Mouse (Mus musculus) urinary bladder, adult 18-20 months (tissue): ENCODE measurements around the gene Mcub.

Experiments
- DNase-seq, 2 experiments: peaks; one replicate each; pipeline ENCODE4 v3.0.0; 2022; ENCODE audit warnings: low spot score in 2 of 2, mixed read lengths in 2 of 2

Gene Mcub

GRCm38 (mm10) chr3:129949158-129949773 is 20.7 kb downstream of the Mcub start:
- no peak for DNase-seq

GRCm38 (mm10) chr3:129948359-129948758 is 21.6 kb downstream of the Mcub start:
- DNase-seq, result no peak

- no peak for DNase-seq
These were observed 23.6 kb downstream of the Mcub start for GRCm38 (mm10) chr3:129946217-129946914.

GRCm38 (mm10) chr3:129943813-129944212 is 26.2 kb downstream of the Mcub start:
- DNase-seq, result no peak

GRCm38 (mm10) chr3:129941291-129941690 is 28.7 kb downstream of the Mcub start:
- no peak for DNase-seq

GRCm38 (mm10) chr3:129940780-129941179 is 29.2 kb downstream of the Mcub start:
- DNase-seq, result no peak

- no peak for DNase-seq
These were observed 30.9 kb downstream of the Mcub start for GRCm38 (mm10) chr3:129939058-129939457.

GRCm38 (mm10) chr3:129937848-129938247 is 32.2 kb downstream of the Mcub start:
- peak in 1 of 2 experiments; percentile 38 for DNase-seq

GRCm38 (mm10) chr3:129936561-129936960 is 33.4 kb downstream of the Mcub start:
- DNase-seq, result no peak

GRCm38 (mm10) chr3:129932443-129932842 is 37.6 kb downstream of the Mcub start:
- DNase-seq, result no peak

- DNase-seq, result no peak
These were observed 39.7 kb downstream of the Mcub start for GRCm38 (mm10) chr3:129930213-129930778.

- no peak for DNase-seq
These were observed 44.1 kb downstream of the Mcub start for GRCm38 (mm10) chr3:129925861-129926260.

- no peak for DNase-seq
These were observed 46.4 kb downstream of the Mcub start for GRCm38 (mm10) chr3:129923581-129923980.

GRCm38 (mm10) chr3:129918434-129918833 is 51.6 kb downstream of the Mcub start:
- peak; percentile 31 to 39 for DNase-seq

GRCm38 (mm10) chr3:129917424-129917823 is 52.6 kb downstream of the Mcub start:
- DNase-seq, result no peak

GRCm38 (mm10) chr3:129913241-129913640 is 56.8 kb downstream of the Mcub start:
- no peak for DNase-seq

- no peak for DNase-seq
These were observed 58.0 kb downstream of the Mcub start for GRCm38 (mm10) chr3:129912025-129912424.

- no peak for DNase-seq
These were observed 65.4 kb downstream of the Mcub start for GRCm38 (mm10) chr3:129904381-129905132.

GRCm38 (mm10) chr3:129903866-129904265 is 66.1 kb downstream of the Mcub start:
- no peak for DNase-seq

- no peak for DNase-seq
These were observed 66.6 kb downstream of the Mcub start for GRCm38 (mm10) chr3:129903369-129903768.

GRCm38 (mm10) chr3:129901271-129901809 is 68.7 kb downstream of the Mcub start, which contains the start of gene Casp6:
Gene Casp6 (plus strand): TSS chr3:129901425.
- DNase-seq, result peak; percentile 83 to 89

- DNase-seq, result no peak
These were observed 71.1 kb downstream of the Mcub start for GRCm38 (mm10) chr3:129898886-129899285.
